Mouse (Mus musculus) intestine, embryonic 14.5 days (tissue): Measurements from ENCODE around the gene Myo1a. TPM values are rescaled to one million over a fixed set of nuclear protein-coding genes. Genes with fewer than 3 reads are reported as not detected.

Experiments used
- ATAC-seq: fragments of 200-750 bp; cut with Nextera tagmentation; replicated peaks from 2 replicates; pipeline ENCODE4 v1.8.0; 2017; ENCODE audit warnings: low read depth, moderate number of reproducible peaks, moderate TSS enrichment, moderate library complexity; ENCODE audit not compliant: low FRiP score, low TSS enrichment
- DNase-seq: peaks from one replicate; pipeline ENCODE4 v3.0.0-alpha.2; 2018; ENCODE audit warnings: low spot score
- H3K27ac ChIP-seq: fragments of 300-500 bp; sonication (generic); 2 replicates; pipeline ENCODE4 v1.5.1; 2014; ENCODE audit warnings: low read depth, mild to moderate bottlenecking, control low read depth
- H3K27me3 ChIP-seq: fragments of 300-500 bp; sonication (generic); replicated peaks from 2 replicates; pipeline ENCODE4 v1.6.1; 2014; ENCODE audit warnings: low read length, control low read depth; ENCODE audit not compliant: control insufficient read depth, insufficient read depth
- H3K36me3 ChIP-seq: fragments of 300-500 bp; sonication (generic); 2 replicates; pipeline ENCODE4 v1.6.1; 2014; ENCODE audit warnings: low read length, control low read depth; ENCODE audit not compliant: control insufficient read depth, insufficient read depth
- H3K4me1 ChIP-seq: fragments of 300-500 bp; sonication (generic); replicated peaks from 2 replicates; pipeline ENCODE4 v1.6.1; 2014; ENCODE audit warnings: low read length, control low read depth, mixed read lengths; ENCODE audit not compliant: control insufficient read depth, insufficient read depth
- H3K4me2 ChIP-seq: fragments of 300-500 bp; sonication (generic); 2 replicates; pipeline ENCODE4 v1.6.1; 2014; ENCODE audit warnings: low read length
- H3K4me3 ChIP-seq: fragments of 300-500 bp; sonication (generic); 2 replicates; pipeline ENCODE4 v1.5.1; 2014; ENCODE audit warnings: low read depth, low read length, control low read depth, mixed read lengths
- H3K9ac ChIP-seq: fragments of 300-500 bp; sonication (generic); 2 replicates; pipeline ENCODE4 v1.6.1; 2014; ENCODE audit warnings: mild to moderate bottlenecking, low read length
- H3K9me3 ChIP-seq: fragments of 300-500 bp; sonication (generic); 2 replicates; pipeline ENCODE4 v1.6.1; 2016; ENCODE audit warnings: low read length, control low read depth; ENCODE audit not compliant: control insufficient read depth
- WGBS: fragments of 180-500 bp; shearing (Covaris S2); extraction: QIAGEN DNeasy Blood & Tissue Kit; methylation state at CpG from one replicate; pipeline ENCODE4 v1.1.7; 2014; 5-methylcytosine and 5-hydroxymethylcytosine counted together
- polyA plus RNA-seq: library from polyadenylated mRNA; unstranded; fragments of >200 nt; fragmentation: Nextera tagmentation; extraction: Ambion mirVana; gene quantifications from 2 replicates; pipeline ENCODE4 v1.2.1, GENCODE M21; 2014

The Myo1a gene
- polyA plus RNA-seq, 1 experiment from 2014 or later: 15.3 TPM

- Histone ChIP-seq H3K9me3 (no peaks in the 10 kb centered on the region), H3K4me1 (peaks cover 34% of the 10 kb centered on the region), H3K4me3 (no peak overlapping the region), H3K4me2 (no peak overlapping the region), H3K27me3 (0 out of 2 replicates have a peak, but pooled peaks cover 4% of the 10 kb centered on the region), H3K9ac (no peak overlapping the region), H3K27ac (no peak overlapping the region), H3K36me3 (no peaks in the 10 kb centered on the region)
- 89% methylated on average over 2 of the region's 2 CpGs for WGBS
- no peak for ATAC-seq
- DNase-seq: no peak
Measured at GRCm38 (mm10) chr10:127670185-127670584, 34.8 kb upstream of the Myo1a start.

- Histone ChIP-seq H3K36me3 (no peaks in the 10 kb centered on the region), H3K27me3 (no peaks in the 10 kb centered on the region), H3K4me2 (no peak overlapping the region), H3K9me3 (no peaks in the 10 kb centered on the region), H3K9ac (no peak overlapping the region), H3K27ac (no peak overlapping the region), H3K4me3 (no peak overlapping the region), H3K4me1 (peaks cover 28% of the 10 kb centered on the region)
- ATAC-seq: no peak
- WGBS: 35% methylated on average over 2 of the region's 2 CpGs
- DNase-seq: no peak
Measured at GRCm38 (mm10) chr10:127671276-127671675, 33.7 kb upstream of the Myo1a start.

- Histone ChIP-seq H3K4me1 (peaks cover 7% of the 10 kb centered on the region; the same call in 1 of the 2 replicates), H3K27me3 (no peaks in the 10 kb centered on the region), H3K9ac (no peak overlapping the region), H3K9me3 (no peaks in the 10 kb centered on the region), H3K36me3 (no peaks in the 10 kb centered on the region), H3K4me2 (no peak overlapping the region), H3K27ac (no peak overlapping the region), H3K4me3 (no peak overlapping the region)
- no peak for DNase-seq
- ATAC-seq: no peak
- 92% methylated on average over 6 of the region's 6 CpGs for WGBS
Measured at GRCm38 (mm10) chr10:127674046-127674655, 30.8 kb upstream of the Myo1a start.

GRCm38 (mm10) chr10:127674794-127675522 is 30.0 kb upstream of the Myo1a start:
- Histone ChIP-seq H3K36me3 (no peaks in the 10 kb centered on the region), H3K9me3 (no peaks in the 10 kb centered on the region), H3K27ac (no peak overlapping the region), H3K4me1 (0 out of 2 replicates have a peak, but pooled peaks cover 3% of the 10 kb centered on the region), H3K27me3 (no peaks in the 10 kb centered on the region), H3K4me2 (no peak overlapping the region), H3K9ac (no peak overlapping the region), H3K4me3 (no peak overlapping the region)
- 88% methylated on average over 8 of the region's 8 CpGs for WGBS
- ATAC-seq: no peak
- peak; percentile 69 for DNase-seq

GRCm38 (mm10) chr10:127675859-127676398 is 29.0 kb upstream of the Myo1a start:
- H3K4me2 ChIP-seq: peak overlapping the region; percentile 64
- 50% methylated on average over 5 of the region's 5 CpGs for WGBS
- ATAC-seq: no peak
- no peaks in the 10 kb centered on the region for H3K9me3 ChIP-seq
- H3K4me1 ChIP-seq: 0 out of 2 replicates have a peak, but pooled peaks cover 3% of the 10 kb centered on the region
- no peaks in the 10 kb centered on the region for H3K36me3 ChIP-seq
- H3K27me3 ChIP-seq: no peaks in the 10 kb centered on the region
- H3K9ac ChIP-seq: peak overlapping the region; percentile 31; the same call in 1 of the 2 replicates
- no peak for DNase-seq
- H3K27ac ChIP-seq: peak overlapping the region; percentile 62
- peak overlapping the region; percentile 59 for H3K4me3 ChIP-seq

GRCm38 (mm10) chr10:127676691-127677548 is 28.1 kb upstream of the Myo1a start:
- ATAC-seq (peak; percentile 92), DNase-seq (peak; percentile 92)
- Histone ChIP-seq H3K36me3 (no peaks in the 10 kb centered on the region), H3K9ac (peak overlapping the region; percentile 60), H3K27me3 (no peaks in the 10 kb centered on the region), H3K4me3 (peak overlapping the region; percentile 59), H3K4me1 (0 out of 2 replicates have a peak, but pooled peaks cover 3% of the 10 kb centered on the region), H3K4me2 (peak overlapping the region; percentile 84), H3K27ac (peak overlapping the region; percentile 62), H3K9me3 (no peaks in the 10 kb centered on the region)
- WGBS: 1% methylated on average over 66 of the region's 71 CpGs

- ATAC-seq (no peak), DNase-seq (peak; percentile 74)
- H3K9ac ChIP-seq: peak overlapping the region; percentile 60
- no peaks in the 10 kb centered on the region for H3K36me3 ChIP-seq
- WGBS: 9% methylated on average over 14 of the region's 14 CpGs
- H3K9me3 ChIP-seq: no peaks in the 10 kb centered on the region
- peak overlapping the region; percentile 84 for H3K4me2 ChIP-seq
- H3K27ac ChIP-seq: 0 out of 2 replicates have a peak overlapping the region, but pooled peaks have one; percentile 62
- 0 out of 2 replicates have a peak, but pooled peaks cover 3% of the 10 kb centered on the region for H3K4me1 ChIP-seq
- H3K4me3 ChIP-seq: peak overlapping the region; percentile 59
- H3K27me3 ChIP-seq: no peaks in the 10 kb centered on the region
Measured at GRCm38 (mm10) chr10:127677591-127678336, 27.2 kb upstream of the Myo1a start.
